16 mouse cellular contexts compared by ENCODE assay signal in genomic region chr11:97738703-97739102, GRCm38 (mm10). TPM values are rescaled to one million over a fixed set of nuclear protein-coding genes. Genes with fewer than 3 reads are reported as not detected.
DNase-seq lines count a peak whose midpoint lies in the region; ATAC-seq and TF ChIP-seq lines count a peak whose summit lies in the region.
"Had no signal": no experiment of that assay in that cellular context is flagged by ENCODE, and none has a peak within 500 bp of the region (broad histone marks: within the 10 kb centered on the region; RNA-seq: fewer than 3 reads in every experiment).

No protein-coding gene starts in this region.

- H3K27ac ChIP-seq in lung, embryonic 14.5 days (ENCODE audit: low read depth): no peak overlapping the region
- H3K27ac ChIP-seq: limb, embryonic 13.5 days; neural tube, embryonic 15.5 days had no signal

- WGBS in lung, embryonic 14.5 days: 52% methylated on average over 6 of the region's 6 CpGs

- H3K9me3 ChIP-seq in lung, embryonic 14.5 days (ENCODE audit: low read depth, low read length): no peaks in the 10 kb centered on the region
- H3K9me3 ChIP-seq: neural tube, embryonic 15.5 days had no signal

- peak; percentile 40; the same call in 1 of the 2 replicates for TF ChIP-seq CTCF in lung, embryonic 14.5 days (IDR thresholded peaks at IDR 0.05; ENCODE audit: low read depth)

- H3K4me3 ChIP-seq in lung, embryonic 14.5 days (ENCODE audit: low read depth, low read length): no peak overlapping the region
- H3K4me3 ChIP-seq: limb, embryonic 13.5 days; neural tube, embryonic 15.5 days had no signal

- no peak for ATAC-seq in CD4-positive, CD25-positive, alpha-beta regulatory T cell, adult 4 months
- ATAC-seq in lung, embryonic 14.5 days (ENCODE audit: insufficient read depth): no peak
- 0 out of 2 replicates have a peak, but pooled peaks have one; percentile 11 for ATAC-seq in megakaryocyte-erythroid progenitor cell, adult 5-6 weeks (replicated peaks; ENCODE audit: low FRiP score, low TSS enrichment, poor library complexity, severe bottlenecking)

- H3K27me3 ChIP-seq in lung, embryonic 14.5 days (ENCODE audit: insufficient read depth, low read length): no peaks in the 10 kb centered on the region
- H3K27me3 ChIP-seq: limb, embryonic 13.5 days; neural tube, embryonic 15.5 days had no signal

- DNase-seq in CD4-positive, CD25-positive, alpha-beta regulatory T cell, adult 2 months (ENCODE audit: low read depth, low spot score): peak; percentile 67
- DNase-seq in lung, embryonic 14.5 days: peak; percentile 37
- DNase-seq in lung, postnatal 4 days: no peak
- peak; percentile 38 for DNase-seq in T-cell, adult 2 months (ENCODE audit: low spot score)
- DNase-seq in right cerebral cortex, postnatal 4 days: no peak
- DNase-seq in neural tube, embryonic 10.5 days (ENCODE audit: extremely low spot score, low spot score): no peak
- DNase-seq: adrenal gland, adult 2 months; cerebellum, adult 18-20 months; gastrocnemius, postnatal 36 days; kidney, postnatal 4 days; spleen, adult 18-20 months had no signal

- H3K9ac ChIP-seq in lung, embryonic 14.5 days: no peak overlapping the region
- H3K9ac ChIP-seq: limb, embryonic 13.5 days; neural tube, embryonic 15.5 days had no signal

- 0 out of 2 replicates have a peak, but pooled peaks cover 3% of the 10 kb centered on the region for H3K36me3 ChIP-seq in lung, embryonic 14.5 days (ENCODE audit: insufficient read depth)
- H3K36me3 ChIP-seq: neural tube, embryonic 15.5 days had no signal

- H3K4me2 ChIP-seq in lung, embryonic 14.5 days: no peak overlapping the region
- H3K4me2 ChIP-seq: limb, embryonic 13.5 days; neural tube, embryonic 15.5 days had no signal

- peaks cover 10% of the 10 kb centered on the region; the same call in 1 of the 2 replicates for H3K4me1 ChIP-seq in lung, embryonic 14.5 days (ENCODE audit: insufficient read depth)

RNA-seq across cellular contexts. Expression of gene Pip4k2b, which starts 5.8 kb away (rescaled TPM):
- 1 to 10 TPM; 1.4 to 2.2 TPM for polyA plus RNA-seq in CD4-positive, CD25-positive, alpha-beta regulatory T cell, adult 4 months (2017; shearing (Covaris generic))
- polyA plus RNA-seq in lung, embryonic 14.5 days (2014; fragmentation: Nextera tagmentation; extraction: Ambion mirVana): 1.3 and 2.3 TPM in 2 replicates
- total RNA-seq in megakaryocyte-erythroid progenitor cell, adult 5-6 weeks (2014; fragmentation: Nextera tagmentation): 26.4 and 28.6 TPM in 2 replicates
- total RNA-seq in megakaryocyte-erythroid progenitor cell, adult 5-6 weeks (2017): 24.3 and 26.6 TPM in 2 replicates

RNA-seq across cellular contexts. Expression of gene Cwc25, which starts 27.7 kb away (rescaled TPM):
- 10 to 100 TPM; 25.2 to 33.8 TPM for polyA plus RNA-seq in CD4-positive, CD25-positive, alpha-beta regulatory T cell, adult 4 months (2017; shearing (Covaris generic))
- 13.3 and 14.2 TPM in 2 replicates for polyA plus RNA-seq in lung, embryonic 14.5 days (2014; fragmentation: Nextera tagmentation; extraction: Ambion mirVana)
- 17.7 and 18.9 TPM in 2 replicates for total RNA-seq in megakaryocyte-erythroid progenitor cell, adult 5-6 weeks (2014; fragmentation: Nextera tagmentation)
- 20.4 and 23.3 TPM in 2 replicates for total RNA-seq in megakaryocyte-erythroid progenitor cell, adult 5-6 weeks (2017)

RNA-seq across cellular contexts. Expression of gene Psmb3, which starts 35.5 kb away (rescaled TPM):
- polyA plus RNA-seq in CD4-positive, CD25-positive, alpha-beta regulatory T cell, adult 4 months (2017; shearing (Covaris generic)): 100 to 1,000 TPM; 453 to 558 TPM
- polyA plus RNA-seq in lung, embryonic 14.5 days (2014; fragmentation: Nextera tagmentation; extraction: Ambion mirVana): 496 and 514 TPM in 2 replicates
- total RNA-seq in megakaryocyte-erythroid progenitor cell, adult 5-6 weeks (2014; fragmentation: Nextera tagmentation): 226 and 360 TPM in 2 replicates
- total RNA-seq in megakaryocyte-erythroid progenitor cell, adult 5-6 weeks (2017): 171 and 175 TPM in 2 replicates

RNA-seq across cellular contexts. Expression of gene 1700001P01Rik, which starts 37.0 kb away (rescaled TPM):
- not detected for polyA plus RNA-seq in CD4-positive, CD25-positive, alpha-beta regulatory T cell, adult 4 months (2017; shearing (Covaris generic))
- polyA plus RNA-seq in lung, embryonic 14.5 days (2014; fragmentation: Nextera tagmentation; extraction: Ambion mirVana): 0.32 TPM in 1 of 2 replicates, not detected in the other
- 0.89 TPM in 1 of 2 replicates, not detected in the other for total RNA-seq in megakaryocyte-erythroid progenitor cell, adult 5-6 weeks (2014; fragmentation: Nextera tagmentation)
- total RNA-seq in megakaryocyte-erythroid progenitor cell, adult 5-6 weeks (2017): 2.4 TPM in 1 of 2 replicates, not detected in the other
- total RNA-seq: gastrocnemius, postnatal 36 days; hematopoietic stem cell, adult 5-6 weeks had no signal
- polyA plus RNA-seq: adrenal gland, adult 2 months had no signal

RNA-seq across cellular contexts. Expression of gene Pcgf2, which starts 38.4 kb away (rescaled TPM):
- 1 to 10 TPM; 2.9 to 4.6 TPM for polyA plus RNA-seq in CD4-positive, CD25-positive, alpha-beta regulatory T cell, adult 4 months (2017; shearing (Covaris generic))
- polyA plus RNA-seq in lung, embryonic 14.5 days (2014; fragmentation: Nextera tagmentation; extraction: Ambion mirVana): 16.0 and 19.7 TPM in 2 replicates
- 6.8 and 19.0 TPM in 2 replicates for total RNA-seq in megakaryocyte-erythroid progenitor cell, adult 5-6 weeks (2014; fragmentation: Nextera tagmentation)
- total RNA-seq in megakaryocyte-erythroid progenitor cell, adult 5-6 weeks (2017): 0.23 and 0.28 TPM in 2 replicates

Comparison
In these comparisons a context has a peak if more than half of its experiments do, and no peak if none do; other contexts are left out.
1. DNase-seq: peak in CD4-positive, CD25-positive, alpha-beta regulatory T cell, adult 2 months (single experiment), lung, embryonic 14.5 days (single experiment) and T-cell, adult 2 months (single experiment); none in lung, postnatal 4 days (0 of 2), right cerebral cortex, postnatal 4 days (single experiment) and neural tube, embryonic 10.5 days (single experiment).